Mouse (Mus musculus) cortical plate, adult 2 months (tissue): ENCODE measurements around the gene Calb2.

Experiments used
- CTCF ChIP-seq: fragments of 200-500 bp; IDR thresholded peaks from 2 replicates; pipeline ENCODE4 v1.5.1; 2011; ENCODE audit warnings: mild to moderate bottlenecking, control low read depth, low read length; ENCODE audit not compliant: insufficient read depth; ENCODE audit errors: extremely low read depth
- POLR2A ChIP-seq: fragments of 200-500 bp; IDR thresholded peaks from 2 replicates; pipeline ENCODE4 v1.6.1; 2011; ENCODE audit warnings: mild to moderate bottlenecking, low read length, control low read depth; ENCODE audit not compliant: insufficient read depth; ENCODE audit errors: extremely low read depth

- TF ChIP-seq CTCF (no peak), POLR2A (no peak)
Measured at GRCm38 (mm10) chr8:110091869-110092268, 76.1 kb downstream of the Calb2 start.
